Mouse (Mus musculus) heart, postnatal 14 days (tissue): ENCODE data around the gene Slc25a34. TPM values are rescaled to one million over a fixed set of nuclear protein-coding genes. Genes with fewer than 3 reads are reported as not detected.

Experiments used
- total RNA-seq, 2 experiments: library from RNA; stranded (reverse); gene quantifications; 2 replicates each; pipeline ENCODE4 v1.2.3; 2021

The Slc25a34 gene
- total RNA-seq, 2 experiments from 2014 or later = 121 TPM

Other genes starting within 250 kb of the Slc25a34 start
- not detected for gene Clcnka, start 225.1 kb downstream of the Slc25a34 start, total RNA-seq
- 1 to 10 TPM in 1 of 2 experiments, under 1 TPM in 1; 0.83 to 1.5 TPM for gene Clcnkb, start 207.8 kb downstream of the Slc25a34 start, total RNA-seq
- 100 to 1,000 TPM; 760 to 902 TPM for gene Hspb7, start 203.0 kb downstream of the Slc25a34 start, total RNA-seq
- under 1 TPM; 0.34 to 0.43 TPM for gene Srarp, start 187.7 kb downstream of the Slc25a34 start, total RNA-seq
- 10 to 100 TPM; 20.8 to 21.2 TPM for gene Zbtb17, start 179.2 kb downstream of the Slc25a34 start, total RNA-seq
- gene Spen, start 85.2 kb downstream of the Slc25a34 start, total RNA-seq = 10 to 100 TPM; 33.8 to 34.0 TPM
- gene Fblim1, start 17.7 kb downstream of the Slc25a34 start, total RNA-seq = 100 to 1,000 TPM; 299 to 338 TPM
- gene Tmem82, start 5.2 kb downstream of the Slc25a34 start, total RNA-seq = 10 to 100 TPM; 30.1 to 35.4 TPM
- gene Plekhm2, start 41.1 kb upstream of the Slc25a34 start, total RNA-seq = 100 to 1,000 TPM; 101 to 103 TPM
- not detected for gene Rsc1a1, start 61.8 kb upstream of the Slc25a34 start, total RNA-seq
- 10 to 100 TPM; 39.0 to 40.4 TPM for gene Ddi2, start 99.6 kb upstream of the Slc25a34 start, total RNA-seq
- gene Agmat, start 122.9 kb upstream of the Slc25a34 start, total RNA-seq = under 1 TPM; 0.72 to 0.98 TPM
- gene Dnajc16, start 167.1 kb upstream of the Slc25a34 start, total RNA-seq = 10 to 100 TPM; 18.4 to 18.5 TPM
- 1 to 10 TPM; 7.7 to 9.5 TPM for gene Casp9, start 169.8 kb upstream of the Slc25a34 start, total RNA-seq
- not detected for gene Cela2a, start 202.3 kb upstream of the Slc25a34 start, total RNA-seq
- gene Ctrc, start 222.5 kb upstream of the Slc25a34 start, total RNA-seq = not detected